11 mouse cellular contexts compared by ENCODE assay signal in the genomic region with DNA sequence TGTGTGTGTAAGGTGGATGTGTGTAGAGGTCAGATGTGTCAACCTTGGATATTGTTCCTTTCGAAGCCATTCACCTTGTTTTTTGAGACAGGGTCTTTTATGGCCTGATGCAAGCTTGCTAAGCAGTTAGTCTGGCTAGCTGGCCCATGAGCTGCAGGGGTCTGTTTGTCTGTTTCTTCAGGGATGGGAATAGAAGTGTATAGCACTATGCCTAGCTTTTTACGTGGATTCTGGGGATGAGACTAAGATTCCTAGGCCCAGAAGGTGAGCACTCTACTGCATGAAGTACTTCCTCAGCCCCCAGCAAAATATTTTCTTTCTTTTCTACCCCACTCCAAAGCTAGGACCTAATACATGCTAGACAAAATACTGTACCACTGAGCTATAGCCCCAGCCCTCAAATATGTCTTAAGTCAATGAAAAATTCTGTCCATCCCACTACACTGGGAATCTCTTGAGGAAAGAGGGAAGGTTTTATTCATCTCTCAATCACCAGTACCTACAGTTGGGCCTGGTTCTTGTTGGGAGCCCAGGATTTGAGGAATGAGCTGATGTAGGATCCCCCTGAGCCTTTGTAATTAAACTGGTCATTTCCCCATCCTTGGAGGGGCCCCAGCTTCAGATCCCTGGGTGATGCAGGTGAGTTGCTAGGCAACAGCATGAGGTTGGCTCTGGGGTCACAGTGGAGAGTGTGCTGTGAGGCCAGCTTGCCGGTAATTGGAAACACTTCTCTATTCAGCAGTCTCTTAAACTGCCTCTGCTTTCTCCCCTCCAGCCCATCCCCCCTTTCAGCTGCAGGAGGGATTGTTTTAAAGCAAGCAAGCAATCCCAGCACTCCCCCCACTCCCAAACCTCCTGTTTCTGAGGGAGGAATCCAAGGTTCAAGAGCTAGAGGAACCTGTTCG. TPM values are rescaled to one million over a fixed set of nuclear protein-coding genes. Genes with fewer than 3 reads are reported as not detected.
A peak's percentile ranks its signal among the peaks of the same experiment; 100 is the strongest.
DNase-seq lines count a peak whose midpoint lies in the region; ATAC-seq and TF ChIP-seq lines count a peak whose summit lies in the region.
"Had no signal": no experiment of that assay in that cellular context is flagged by ENCODE, and none has a peak within 500 bp of the region (broad histone marks: within the 10 kb centered on the region; RNA-seq: fewer than 3 reads in every experiment).

No protein-coding gene starts in this region.

- H3K27ac ChIP-seq in kidney, adult 2 months (ENCODE audit: insufficient read depth, low read depth, low read length): no peak overlapping the region
- H3K27ac ChIP-seq in embryonic facial prominence, embryonic 15.5 days (replicated peaks): no peak overlapping the region
- no peak overlapping the region for H3K27ac ChIP-seq in kidney, postnatal 0 days
- H3K27ac ChIP-seq: liver, embryonic 15.5 days had no signal

- H3K4me1 ChIP-seq in kidney, adult 2 months (ENCODE audit: control insufficient read depth, insufficient read depth, low read length): no peaks in the 10 kb centered on the region
- H3K4me1 ChIP-seq in embryonic facial prominence, embryonic 15.5 days: peaks cover 10% of the 10 kb centered on the region; the same call in 1 of the 2 replicates
- no peaks in the 10 kb centered on the region for H3K4me1 ChIP-seq in kidney, postnatal 0 days (replicated peaks; ENCODE audit: insufficient read depth, low read length)

- TF ChIP-seq POLR2A in kidney, adult 2 months (IDR thresholded peaks at IDR 0.05; ENCODE audit: low read depth, low read length): no peak

- H3K27me3 ChIP-seq in kidney, adult 2 months (replicated peaks; ENCODE audit: control insufficient read depth, insufficient read depth, low read length): no peaks in the 10 kb centered on the region
- no peaks in the 10 kb centered on the region for H3K27me3 ChIP-seq in embryonic facial prominence, embryonic 15.5 days
- H3K27me3 ChIP-seq in kidney, postnatal 0 days (ENCODE audit: insufficient read depth, low read length): no peaks in the 10 kb centered on the region

- WGBS in kidney, adult 2 months: 66% methylated on average over 4 of the region's 4 CpGs
- WGBS in embryonic facial prominence, embryonic 15.5 days: 47% methylated on average over 4 of the region's 4 CpGs
- 46% methylated on average over 4 of the region's 4 CpGs for WGBS in kidney, postnatal 0 days

- no peaks in the 10 kb centered on the region for H3K9me3 ChIP-seq in embryonic facial prominence, embryonic 15.5 days (replicated peaks)
- no peaks in the 10 kb centered on the region for H3K9me3 ChIP-seq in kidney, postnatal 0 days (replicated peaks; ENCODE audit: low read length)
- H3K9me3 ChIP-seq: liver, embryonic 15.5 days had no signal

- intact Hi-C loops in heart, postnatal 25 days (cut with DNase I): no loop called here

- H3K4me2 ChIP-seq in embryonic facial prominence, embryonic 15.5 days (replicated peaks): no peak overlapping the region
- H3K4me2 ChIP-seq in kidney, postnatal 0 days (ENCODE audit: low read length): no peak overlapping the region
- H3K4me2 ChIP-seq: liver, embryonic 15.5 days had no signal

- TF ChIP-seq CTCF in kidney, adult 2 months (conservative IDR thresholded peaks at IDR 0.05; ENCODE audit: insufficient read depth, insufficient read length, low read depth, low read length): no peak
- no peak for TF ChIP-seq CTCF in kidney, postnatal 0 days (IDR thresholded peaks at IDR 0.05; ENCODE audit: low read depth)

- peak; percentile 63 for ATAC-seq in embryonic facial prominence, embryonic 15.5 days (ENCODE audit: insufficient number of reproducible peaks, low FRiP score, low TSS enrichment, low read depth)
- ATAC-seq in kidney, postnatal 0 days (replicated peaks; ENCODE audit: low FRiP score, low read depth): 0 out of 2 replicates have a peak, but pooled peaks have one; percentile 43
- ATAC-seq: CD4-positive, CD25-positive, alpha-beta regulatory T cell, adult 4 months had no signal

- peak; percentile 8 for DNase-seq in kidney, adult 9 months
- no peak for DNase-seq in kidney, adult 2 months
- no peak for DNase-seq in kidney, postnatal 0 days (ENCODE audit: low spot score)
- DNase-seq in neural tube, embryonic 10.5 days (ENCODE audit: extremely low spot score, low spot score): peak; percentile 69
- no peak for DNase-seq in cerebellum, postnatal 14 days
- no peak for DNase-seq in heart, postnatal 25 days (ENCODE audit: low spot score)
- DNase-seq in urinary bladder, postnatal 10 days (ENCODE audit: low spot score): no peak
- DNase-seq: heart, postnatal 14 days had no signal

- no peak overlapping the region for H3K4me3 ChIP-seq in kidney, adult 2 months (ENCODE audit: insufficient read depth, low read depth, low read length)
- H3K4me3 ChIP-seq in embryonic facial prominence, embryonic 15.5 days (replicated peaks): no peak overlapping the region
- no peak overlapping the region for H3K4me3 ChIP-seq in kidney, postnatal 0 days (replicated peaks; ENCODE audit: low read depth, low read length)
- H3K4me3 ChIP-seq: liver, embryonic 15.5 days had no signal

- no peaks in the 10 kb centered on the region for H3K36me3 ChIP-seq in kidney, adult 2 months (ENCODE audit: control insufficient read depth, insufficient read depth, low read length)
- H3K36me3 ChIP-seq in embryonic facial prominence, embryonic 15.5 days: no peaks in the 10 kb centered on the region
- H3K36me3 ChIP-seq in kidney, postnatal 0 days (ENCODE audit: insufficient read depth, low read length): no peaks in the 10 kb centered on the region
- H3K36me3 ChIP-seq: liver, embryonic 15.5 days had no signal

- no peak overlapping the region for H3K9ac ChIP-seq in embryonic facial prominence, embryonic 15.5 days
- no peak overlapping the region for H3K9ac ChIP-seq in kidney, postnatal 0 days (ENCODE audit: low read depth, low read length)
- H3K9ac ChIP-seq: liver, embryonic 15.5 days had no signal

RNA-seq across cellular contexts. Expression of gene Gpx7, which starts 24.1 kb away (rescaled TPM):
- 6.2 and 7.5 TPM in 2 replicates for polyA plus RNA-seq in kidney, adult 2 months (2012; rRNA removed)
- 114 and 120 TPM in 2 replicates for polyA plus RNA-seq in embryonic facial prominence, embryonic 15.5 days (2015; fragmentation: Nextera tagmentation; extraction: Ambion mirVana)
- 60.4 and 61.1 TPM in 2 replicates for polyA plus RNA-seq in kidney, postnatal 0 days (2015; fragmentation: Nextera tagmentation; extraction: Ambion mirVana)
- 10 to 100 TPM in 1 of 2 experiments, 1 to 10 TPM in 1; 9.0 to 11.1 TPM for total RNA-seq in heart, postnatal 25 days (2021)

RNA-seq across cellular contexts. Expression of gene Tut4, which starts 28.3 kb away (rescaled TPM):
- polyA plus RNA-seq in kidney, adult 2 months (2012; rRNA removed): 23.7 and 28.8 TPM in 2 replicates
- 62.4 and 72.9 TPM in 2 replicates for polyA plus RNA-seq in embryonic facial prominence, embryonic 15.5 days (2015; fragmentation: Nextera tagmentation; extraction: Ambion mirVana)
- polyA plus RNA-seq in kidney, postnatal 0 days (2015; fragmentation: Nextera tagmentation; extraction: Ambion mirVana): 56.6 and 56.9 TPM in 2 replicates
- total RNA-seq in heart, postnatal 25 days (2021): 10 to 100 TPM; 21.2 to 24.0 TPM

RNA-seq across cellular contexts. Expression of gene Shisal2a, which starts 47.8 kb away (rescaled TPM):
- 0.25 TPM in 1 of 2 replicates, not detected in the other for polyA plus RNA-seq in kidney, adult 2 months (2012; rRNA removed)
- 3.6 and 3.8 TPM in 2 replicates for polyA plus RNA-seq in embryonic facial prominence, embryonic 15.5 days (2015; fragmentation: Nextera tagmentation; extraction: Ambion mirVana)
- polyA plus RNA-seq in kidney, postnatal 0 days (2015; fragmentation: Nextera tagmentation; extraction: Ambion mirVana): 0.66 and 0.70 TPM in 2 replicates
- not detected for total RNA-seq in heart, postnatal 25 days (2021)
- total RNA-seq: heart, postnatal 14 days had no signal
- polyA plus RNA-seq: CD4-positive, CD25-positive, alpha-beta regulatory T cell, adult 4 months had no signal

Comparison
In these comparisons a context has a peak if more than half of its experiments do, and no peak if none do; other contexts are left out.
1. DNase-seq: peak in kidney, adult 9 months (single experiment) and neural tube, embryonic 10.5 days (single experiment); none in kidney, adult 2 months (single experiment), kidney, postnatal 0 days (single experiment), cerebellum, postnatal 14 days (0 of 2), heart, postnatal 25 days (single experiment) and urinary bladder, postnatal 10 days (single experiment).